In genomic region chr7:78530286-78530685, GRCm38 (mm10) we compare ENCODE assay signal across 13 mouse cellular contexts.
"Had no signal": no experiment of that assay in that cellular context is flagged by ENCODE, and none has a peak within 500 bp of the region (broad histone marks: within the 10 kb centered on the region; RNA-seq: fewer than 3 reads in every experiment).

No protein-coding gene starts in this region.

- H3K4me1 ChIP-seq: limb, embryonic 15.5 days; liver, embryonic 12.5 days; lung, embryonic 15.5 days had no signal

- H3K9me3 ChIP-seq: limb, embryonic 15.5 days; liver, embryonic 12.5 days; lung, embryonic 15.5 days; midbrain, embryonic 13.5 days; neural tube, embryonic 13.5 days had no signal

- H3K9ac ChIP-seq: limb, embryonic 15.5 days; liver, embryonic 12.5 days; lung, embryonic 15.5 days; midbrain, embryonic 13.5 days; neural tube, embryonic 13.5 days had no signal

- H3K36me3 ChIP-seq: limb, embryonic 15.5 days; liver, embryonic 12.5 days; lung, embryonic 15.5 days; midbrain, embryonic 13.5 days; neural tube, embryonic 13.5 days had no signal

- DNase-seq: kidney, adult 11 months; kidney, postnatal 25 days; lung, postnatal 14 days; right cerebral cortex, adult 18-20 months; right cerebral cortex, postnatal 25 days; thymus, postnatal 4 days had no signal

- H3K27me3 ChIP-seq: liver, embryonic 12.5 days; lung, embryonic 15.5 days; midbrain, embryonic 13.5 days; neural tube, embryonic 13.5 days had no signal

- H3K27ac ChIP-seq: left cerebral cortex, adult 2 months; limb, embryonic 15.5 days; liver, embryonic 12.5 days; lung, embryonic 15.5 days; midbrain, embryonic 13.5 days; neural tube, embryonic 13.5 days; stomach, postnatal 0 days had no signal

- ATAC-seq: liver, embryonic 12.5 days; midbrain, embryonic 13.5 days had no signal

- H3K4me3 ChIP-seq: left cerebral cortex, adult 2 months; limb, embryonic 15.5 days; liver, embryonic 12.5 days; lung, embryonic 15.5 days; midbrain, embryonic 13.5 days; neural tube, embryonic 13.5 days had no signal

- H3K4me2 ChIP-seq: limb, embryonic 15.5 days; liver, embryonic 12.5 days; lung, embryonic 15.5 days; midbrain, embryonic 13.5 days; neural tube, embryonic 13.5 days had no signal
